Mouse (Mus musculus): ENCODE data around the gene Zfp354b.

Zfp354b gene

DNA sequence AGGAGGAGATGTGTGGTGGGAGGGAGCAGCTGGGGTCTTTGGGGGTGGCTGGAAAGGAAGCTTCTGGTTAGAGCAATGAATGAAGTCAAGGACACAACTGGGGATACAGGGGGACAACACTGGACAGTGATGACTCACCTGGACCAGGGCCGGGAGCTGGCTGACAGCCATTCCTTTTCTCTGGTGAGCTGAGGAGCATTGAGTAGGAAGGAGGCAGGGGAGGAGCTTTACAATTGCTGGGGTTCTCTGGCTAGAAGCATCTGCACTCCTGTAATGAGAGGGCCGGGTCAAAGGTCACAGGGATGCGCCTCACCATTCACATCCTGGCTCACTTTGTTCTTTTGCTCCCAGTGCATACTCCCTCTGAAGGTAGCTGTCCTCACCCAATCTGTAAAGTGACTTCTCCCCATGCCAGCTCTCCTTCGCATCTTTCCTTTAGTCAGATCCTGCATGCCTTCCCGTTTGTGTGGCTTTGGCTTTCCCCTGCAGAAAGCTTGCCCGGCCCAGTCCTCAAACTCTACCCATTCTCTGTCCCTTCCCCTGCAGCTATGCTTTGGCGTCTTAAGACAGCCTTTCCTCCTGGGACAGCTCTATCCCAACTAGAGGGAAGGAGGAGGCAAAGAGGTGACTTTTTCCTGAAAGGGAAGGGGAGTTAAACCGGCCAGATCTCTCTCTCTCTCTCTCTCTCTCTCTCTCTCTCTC lies 45.1 kb downstream of the Zfp354b start:
- DNase-seq (ENCODE audit: low read depth, low spot score): no peak

DNA sequence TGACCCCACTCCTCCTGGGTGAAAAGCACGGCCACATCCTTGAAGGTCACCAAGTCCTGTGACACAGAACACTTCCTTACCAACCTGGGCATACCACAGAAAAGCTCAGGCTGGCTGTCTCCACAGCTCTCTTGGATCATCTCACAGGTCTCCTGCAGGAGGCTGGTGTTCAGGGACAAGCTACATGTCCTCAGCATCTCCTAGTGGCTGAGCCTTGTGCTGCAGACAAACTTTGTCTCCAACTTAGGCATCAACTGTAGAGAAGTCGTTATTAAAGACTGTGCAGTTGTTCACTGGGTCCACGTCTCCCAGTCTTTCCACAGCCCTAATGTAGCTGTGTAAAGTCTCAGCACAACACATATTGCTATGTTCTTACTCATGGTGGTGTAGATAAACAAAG lies 47.7 kb downstream of the Zfp354b start:
- no peak for DNase-seq (ENCODE audit: low read depth, low spot score)

DNA sequence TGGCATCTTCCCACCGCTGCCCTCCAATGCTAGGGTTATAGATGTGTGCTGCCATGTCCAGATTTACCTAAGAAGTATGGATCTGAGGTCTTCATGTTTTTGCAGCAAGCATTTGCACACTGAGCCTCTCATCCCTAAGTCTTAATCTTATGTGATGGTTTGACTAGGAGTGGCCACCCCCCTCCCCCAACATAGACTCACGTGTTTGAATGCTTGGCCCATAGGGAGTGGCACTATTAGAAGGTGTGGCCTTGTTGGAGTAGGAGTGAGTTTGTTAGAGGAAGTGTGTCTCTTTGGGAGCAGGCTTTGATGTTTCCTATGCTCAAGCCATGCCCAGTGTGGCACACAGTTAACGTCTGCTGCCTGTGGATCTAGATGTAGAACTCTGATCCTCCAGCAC lies 52.8 kb downstream of the Zfp354b start:
- no peak for DNase-seq (ENCODE audit: low read depth, low spot score)

Data from retina, postnatal 7 days (tissue).